ENCODE assay signal across 11 mouse cellular contexts in the genomic region with DNA sequence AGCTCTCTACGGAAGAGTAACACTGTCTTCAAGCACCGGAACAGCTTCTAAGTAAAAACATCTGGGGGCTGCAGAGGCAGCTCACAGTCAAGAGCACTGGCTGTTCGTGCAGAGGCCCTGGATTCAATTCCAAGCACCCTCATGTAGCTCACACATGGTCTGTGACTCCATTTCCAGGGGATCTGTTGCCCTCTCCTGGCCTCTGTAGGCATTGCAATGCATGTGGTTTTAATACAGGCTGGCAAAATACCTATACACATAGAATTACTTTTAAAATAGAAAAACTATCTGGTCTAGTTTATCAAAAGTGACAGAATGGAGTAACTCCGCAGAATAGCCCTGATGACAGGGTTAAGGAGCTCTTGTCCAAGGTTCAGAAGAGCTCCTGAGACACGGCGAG. TPM values are rescaled to one million over a fixed set of nuclear protein-coding genes. Genes with fewer than 3 reads are reported as not detected.
DNase-seq lines count a peak whose midpoint lies in the region; ATAC-seq and TF ChIP-seq lines count a peak whose summit lies in the region.
"Had no signal": no experiment of that assay in that cellular context is flagged by ENCODE, and none has a peak within 500 bp of the region (broad histone marks: within the 10 kb centered on the region; RNA-seq: fewer than 3 reads in every experiment).

No protein-coding gene starts in this region.

- 86% methylated on average over 6 of the region's 6 CpGs for WGBS in hindbrain, postnatal 0 days
- WGBS in hindbrain, embryonic 10.5 days = 87% methylated on average over 6 of the region's 6 CpGs
- WGBS in thymus, adult 2 months = 96% methylated on average over 6 of the region's 6 CpGs
- 92% methylated on average over 6 of the region's 6 CpGs for WGBS in bone marrow, adult 2 months

- no peak for DNase-seq in hindbrain, postnatal 0 days (ENCODE audit: low spot score)
- no peak for DNase-seq in hindbrain, embryonic 10.5 days (ENCODE audit: low spot score)
- DNase-seq in thymus, adult 2 months = peak; percentile 44
- DNase-seq in thymus, adult 18-20 months = no peak
- DNase-seq in thymus, postnatal 4 days = peak; percentile 65
- DNase-seq in right cerebral cortex, postnatal 4 days = no peak
- no peak for DNase-seq in left cerebral cortex, postnatal 10 days (ENCODE audit: extremely low spot score in 1 of 2, low spot score in 2 of 2)
- DNase-seq: adrenal gland, adult 2 months had no signal

- no peak overlapping the region for H3K4me2 ChIP-seq in hindbrain, postnatal 0 days (ENCODE audit: low read depth, low read length)
- H3K4me2 ChIP-seq: limb, embryonic 12.5 days had no signal

- no peaks in the 10 kb centered on the region for H3K27me3 ChIP-seq in hindbrain, postnatal 0 days (ENCODE audit: insufficient read depth, low read length)
- H3K27me3 ChIP-seq in hindbrain, embryonic 10.5 days (ENCODE audit: insufficient read depth, poor library complexity, severe bottlenecking) = no peaks in the 10 kb centered on the region
- H3K27me3 ChIP-seq in thymus, adult 2 months (ENCODE audit: control insufficient read depth, insufficient read depth, low read length) = no peaks in the 10 kb centered on the region
- H3K27me3 ChIP-seq: limb, embryonic 12.5 days had no signal

- peak; percentile 54 for TF ChIP-seq CTCF in hindbrain, postnatal 0 days (IDR thresholded peaks at IDR 0.05; ENCODE audit: low read depth)
- TF ChIP-seq CTCF in thymus, adult 2 months (IDR thresholded peaks at IDR 0.05; ENCODE audit: borderline replicate concordance, control insufficient read depth, extremely low read depth, insufficient read depth, low read length, poor library complexity) = no peak
- TF ChIP-seq CTCF in bone marrow, adult 2 months (IDR thresholded peaks at IDR 0.05; ENCODE audit: control insufficient read depth, insufficient read depth, low read length) = peak; percentile 30; the same call in 1 of the 2 replicates

- intact Hi-C loops in left cerebral cortex, postnatal 10 days (cut with DNase I) = no loop called here

- H3K36me3 ChIP-seq in hindbrain, postnatal 0 days (ENCODE audit: insufficient read depth, low read length) = peaks cover 44% of the 10 kb centered on the region
- peaks cover 69% of the 10 kb centered on the region for H3K36me3 ChIP-seq in hindbrain, embryonic 10.5 days
- no peaks in the 10 kb centered on the region for H3K36me3 ChIP-seq in thymus, adult 2 months (ENCODE audit: control insufficient read depth, insufficient read depth, low read length)

- H3K9me3 ChIP-seq in hindbrain, postnatal 0 days (ENCODE audit: low read length) = no peaks in the 10 kb centered on the region
- peaks cover 5% of the 10 kb centered on the region; the same call in 1 of the 2 replicates for H3K9me3 ChIP-seq in hindbrain, embryonic 10.5 days
- H3K9me3 ChIP-seq: limb, embryonic 12.5 days had no signal

- H3K4me3 ChIP-seq in hindbrain, postnatal 0 days (ENCODE audit: low read length) = no peak overlapping the region
- no peak overlapping the region for H3K4me3 ChIP-seq in hindbrain, embryonic 10.5 days
- H3K4me3 ChIP-seq in thymus, adult 2 months (ENCODE audit: control insufficient read depth, insufficient read depth, low read length) = no peak overlapping the region
- H3K4me3 ChIP-seq in bone marrow, adult 2 months (replicated peaks; ENCODE audit: control insufficient read depth, low read depth, low read length) = no peak overlapping the region
- H3K4me3 ChIP-seq: limb, embryonic 12.5 days had no signal

- ATAC-seq in hindbrain, postnatal 0 days = no peak
- ATAC-seq: forebrain, embryonic 14.5 days had no signal

- no peak overlapping the region for H3K27ac ChIP-seq in hindbrain, postnatal 0 days
- no peak overlapping the region for H3K27ac ChIP-seq in hindbrain, embryonic 10.5 days
- H3K27ac ChIP-seq in thymus, adult 2 months (ENCODE audit: control insufficient read depth, insufficient read depth, low read length) = no peak overlapping the region
- no peak overlapping the region for H3K27ac ChIP-seq in bone marrow, adult 2 months (ENCODE audit: control insufficient read depth, insufficient read depth, low read depth, low read length, poor library complexity)
- H3K27ac ChIP-seq: limb, embryonic 12.5 days had no signal

- no peaks in the 10 kb centered on the region for H3K4me1 ChIP-seq in hindbrain, postnatal 0 days (ENCODE audit: insufficient read depth, low read length)
- no peaks in the 10 kb centered on the region for H3K4me1 ChIP-seq in hindbrain, embryonic 10.5 days (replicated peaks)
- no peaks in the 10 kb centered on the region for H3K4me1 ChIP-seq in thymus, adult 2 months (replicated peaks; ENCODE audit: control insufficient read depth, insufficient read depth, low read length)
- H3K4me1 ChIP-seq in bone marrow, adult 2 months (ENCODE audit: control insufficient read depth, insufficient read depth, low read length) = no peaks in the 10 kb centered on the region
- H3K4me1 ChIP-seq: limb, embryonic 12.5 days had no signal

- no peak for TF ChIP-seq POLR2A in thymus, adult 2 months (IDR thresholded peaks at IDR 0.05; ENCODE audit: control insufficient read depth, extremely low read depth, insufficient read depth, low read length, poor library complexity)
- no peak for TF ChIP-seq POLR2A in bone marrow, adult 2 months (IDR thresholded peaks at IDR 0.05; ENCODE audit: borderline replicate concordance, control insufficient read depth, low read depth, low read length)

- no peak overlapping the region for H3K9ac ChIP-seq in hindbrain, postnatal 0 days (replicated peaks; ENCODE audit: low read length)
- H3K9ac ChIP-seq: limb, embryonic 12.5 days had no signal

RNA-seq across cellular contexts. Expression of gene Katnal1, which starts 49.9 kb away (rescaled TPM):
- total RNA-seq in hindbrain, postnatal 0 days (2014; rRNA removed) = 33.7 and 34.3 TPM in 2 replicates
- 23.8 and 28.1 TPM in 2 replicates for polyA plus RNA-seq in hindbrain, postnatal 0 days (2015; fragmentation: Nextera tagmentation; extraction: Ambion mirVana)
- polyA plus RNA-seq in hindbrain, embryonic 10.5 days (2016; fragmentation: Nextera tagmentation; extraction: Ambion mirVana) = 22.4 and 23.6 TPM in 2 replicates
- 5.6 and 6.3 TPM in 2 replicates for polyA plus RNA-seq in thymus, adult 2 months (2012; rRNA removed)
- 10.1 and 11.1 TPM in 2 replicates for polyA plus RNA-seq in bone marrow, adult 2 months (2011; ENCODE audit: insufficient read depth, insufficient read length, low replicate concordance, missing spikeins)
- 10 to 100 TPM; 45.2 to 51.4 TPM for total RNA-seq in left cerebral cortex, postnatal 10 days (2021)

Comparison
In these comparisons a context has a peak if more than half of its experiments do, and no peak if none do; other contexts are left out.
1. DNase-seq: peak in thymus, adult 2 months (single experiment) and thymus, postnatal 4 days (single experiment); none in hindbrain, postnatal 0 days (single experiment), hindbrain, embryonic 10.5 days (single experiment), thymus, adult 18-20 months (0 of 2), right cerebral cortex, postnatal 4 days (single experiment) and left cerebral cortex, postnatal 10 days (0 of 2).